Mouse (Mus musculus): ENCODE data around the gene Idh2.
A peak's percentile ranks its signal among the peaks of the same experiment; 100 is the strongest.
"Not testable (repeated sequence)": the region's sequence is repeated elsewhere in the genome, so short reads cannot be mapped to it uniquely, and the experiment has no call there.

Gene Idh2

GRCm38 (mm10) chr7:80115224-80115590 lies at the start of gene Idh2:
Gene Idh2 (minus strand): TSS chr7:80115392.
- peak; percentile 81 for DNase-seq (ENCODE audit: low spot score)

GRCm38 (mm10) chr7:80160945-80161306 lies 45.7 kb upstream of the Idh2 start:
- no peak for DNase-seq (ENCODE audit: low spot score)

GRCm38 (mm10) chr7:80160293-80160944 lies 45.2 kb upstream of the Idh2 start:
- DNase-seq (ENCODE audit: low spot score) = no peak

GRCm38 (mm10) chr7:80158496-80159268 lies 43.5 kb upstream of the Idh2 start:
- DNase-seq (ENCODE audit: low spot score) = no peak

GRCm38 (mm10) chr7:80156711-80157227 lies 41.6 kb upstream of the Idh2 start:
- peak; percentile 72 for DNase-seq (ENCODE audit: low spot score)

GRCm38 (mm10) chr7:80154689-80155088 lies 39.5 kb upstream of the Idh2 start:
- no peak for DNase-seq (ENCODE audit: low spot score)

GRCm38 (mm10) chr7:80152756-80153155 lies 37.6 kb upstream of the Idh2 start:
- no peak for DNase-seq (ENCODE audit: low spot score)

- DNase-seq (ENCODE audit: low spot score) = no peak
Measured at GRCm38 (mm10) chr7:80152152-80152551, 37.0 kb upstream of the Idh2 start.

- DNase-seq (ENCODE audit: low spot score) = no peak
Measured at GRCm38 (mm10) chr7:80149356-80149755, 34.2 kb upstream of the Idh2 start.

- DNase-seq (ENCODE audit: low spot score) = peak; percentile 42
Measured at GRCm38 (mm10) chr7:80146077-80146476, 30.9 kb upstream of the Idh2 start.

GRCm38 (mm10) chr7:80144695-80145094 lies 29.5 kb upstream of the Idh2 start:
- DNase-seq (ENCODE audit: low spot score) = no peak

- peak; percentile 45 for DNase-seq (ENCODE audit: low spot score)
Measured at GRCm38 (mm10) chr7:80143331-80144273, 28.4 kb upstream of the Idh2 start.

- DNase-seq (ENCODE audit: low spot score) = peak; percentile 68
Measured at GRCm38 (mm10) chr7:80140815-80141214, 25.6 kb upstream of the Idh2 start.

- DNase-seq (ENCODE audit: low spot score) = no peak
Measured at GRCm38 (mm10) chr7:80138375-80138774, 23.2 kb upstream of the Idh2 start.

GRCm38 (mm10) chr7:80135173-80135532 lies 20.0 kb upstream of the Idh2 start:
- no peak for DNase-seq (ENCODE audit: low spot score)

GRCm38 (mm10) chr7:80134454-80135172 lies 19.4 kb upstream of the Idh2 start:
- no peak for DNase-seq (ENCODE audit: low spot score)

- peak; percentile 65 for DNase-seq (ENCODE audit: low spot score)
Measured at GRCm38 (mm10) chr7:80132541-80132940, 17.3 kb upstream of the Idh2 start.

GRCm38 (mm10) chr7:80131315-80131714 lies 16.1 kb upstream of the Idh2 start:
- DNase-seq (ENCODE audit: low spot score) = not testable (repeated sequence)

GRCm38 (mm10) chr7:80130344-80131055 lies 15.3 kb upstream of the Idh2 start:
- DNase-seq (ENCODE audit: low spot score) = no peak

GRCm38 (mm10) chr7:80129278-80129677 lies 14.1 kb upstream of the Idh2 start:
- DNase-seq (ENCODE audit: low spot score) = no peak

GRCm38 (mm10) chr7:80123672-80124071 lies 8.5 kb upstream of the Idh2 start:
- DNase-seq (ENCODE audit: low spot score) = no peak
